Mouse (Mus musculus): ENCODE results near the gene Maco1.

GRCm38 (mm10) chr4:134760281-134760680 lies 92.9 kb downstream of the Maco1 start:
- TF ChIP-seq MAFK (IDR thresholded peaks at IDR 0.05; ENCODE audit: insufficient read depth, low read depth, low read length) (no peak), ZNF384 (IDR thresholded peaks at IDR 0.05; ENCODE audit: low read depth, low read length) (no peak), CHD2 (IDR thresholded peaks at IDR 0.05; ENCODE audit: low read depth, low read length) (no peak), HCFC1 (IDR thresholded peaks at IDR 0.05; ENCODE audit: borderline replicate concordance, insufficient read depth, low read length) (no peak)
